Mouse (Mus musculus) liver, embryonic 14.5 days (tissue): Measurements from ENCODE around the gene Gkn2. TPM values are rescaled to one million over a fixed set of nuclear protein-coding genes. Genes with fewer than 3 reads are reported as not detected.
A peak's percentile ranks its signal among the peaks of the same experiment; 100 is the strongest.

Experiments used
- ATAC-seq: fragments of 200-750 bp; cut with Nextera tagmentation; 2 replicates; pipeline ENCODE4 v1.8.0; 2017; ENCODE audit warnings: moderate number of reproducible peaks, mild to moderate bottlenecking, moderate library complexity; ENCODE audit not compliant: insufficient read depth
- DNase-seq, 3 experiments: peaks; one replicate each; pipeline ENCODE4 v3.0.0-alpha.2; 2012 to 2013; ENCODE audit warnings: low read depth in 3 of 3, low spot score in 3 of 3
- H3K27ac ChIP-seq: fragments of 300-500 bp; sonication (generic); 2 replicates; pipeline ENCODE4 v1.5.1; 2014; ENCODE audit warnings: moderate library complexity, mild to moderate bottlenecking, control low read depth, inconsistent platforms
- H3K27me3 ChIP-seq: fragments of 300-500 bp; sonication (generic); 2 replicates; pipeline ENCODE4 v1.6.1; 2014; ENCODE audit warnings: mild to moderate bottlenecking, low read length, moderate library complexity; ENCODE audit not compliant: control insufficient read depth, insufficient read depth
- H3K36me3 ChIP-seq: fragments of 300-500 bp; sonication (generic); replicated peaks from 2 replicates; pipeline ENCODE4 v1.6.1; 2014; ENCODE audit warnings: low read depth; ENCODE audit not compliant: control insufficient read depth, insufficient read depth
- H3K4me1 ChIP-seq, 2 experiments: fragments of 200-500 bp in 1 of 2; fragments of 300-500 bp in 1 of 2; sonication (generic) in 1 of 2; replicated peaks; 2 replicates each; pipeline ENCODE4 v1.6.1; 2012 to 2014; ENCODE audit warnings: antibody characterized with exemption in 1 of 2, inconsistent platforms in 1 of 2, low read length in 1 of 2; ENCODE audit not compliant: control insufficient read depth in 2 of 2, insufficient read depth in 2 of 2
- H3K4me2 ChIP-seq: fragments of 300-500 bp; sonication (generic); 2 replicates; pipeline ENCODE4 v1.6.1; 2014; ENCODE audit warnings: low read depth, mild to moderate bottlenecking, control low read depth, moderate library complexity
- H3K4me3 ChIP-seq, 2 experiments: fragments of 200-500 bp in 1 of 2; fragments of 300-500 bp in 1 of 2; sonication (generic) in 1 of 2; 2 replicates each; pipeline ENCODE4 v1.5.1; 2012 to 2014; ENCODE audit warnings: low read depth in 2 of 2, low read length in 2 of 2, mild to moderate bottlenecking in 2 of 2, control low read depth in 1 of 2, inconsistent platforms in 1 of 2, moderate library complexity in 1 of 2; ENCODE audit not compliant: insufficient read depth in 1 of 2
- H3K9ac ChIP-seq: fragments of 300-500 bp; sonication (generic); replicated peaks from 2 replicates; pipeline ENCODE4 v1.6.1; 2014; ENCODE audit warnings: mild to moderate bottlenecking, control low read depth, moderate library complexity
- H3K9me3 ChIP-seq: fragments of 300-500 bp; sonication (generic); 2 replicates; pipeline ENCODE4 v1.6.1; 2016; ENCODE audit warnings: low read length, mixed read lengths; ENCODE audit not compliant: control insufficient read depth
- CTCF ChIP-seq: IDR thresholded peaks from 2 replicates; pipeline ENCODE4 v1.5.1; 2016; ENCODE audit warnings: antibody characterized with exemption, low read depth, control low read depth
- EP300 ChIP-seq: IDR thresholded peaks from 2 replicates; pipeline ENCODE4 v1.6.1; 2016; ENCODE audit warnings: antibody characterized with exemption, low read depth
- WGBS: fragments of 180-500 bp; shearing (Covaris S2); extraction: QIAGEN DNeasy Blood & Tissue Kit; methylation state at CpG from one replicate; pipeline ENCODE4 v1.1.7; 2014; ENCODE audit not compliant: insufficient replicate concordance; 5-methylcytosine and 5-hydroxymethylcytosine counted together
- polyA plus RNA-seq, 2 experiments: library from polyadenylated mRNA; depleted of rRNA in 1 of 2; stranded (reverse) in 1 of 2; unstranded in 1 of 2; fragments of >200 nt; fragmentation: Nextera tagmentation in 1 of 2; extraction: Ambion mirVana in 1 of 2; gene quantifications; 2 replicates each; pipeline versions ENCODE4 v1.2.1 to v1.2.3; 2012 to 2014

Gkn2 gene
- polyA plus RNA-seq, 2 experiments: not detected

DNA sequence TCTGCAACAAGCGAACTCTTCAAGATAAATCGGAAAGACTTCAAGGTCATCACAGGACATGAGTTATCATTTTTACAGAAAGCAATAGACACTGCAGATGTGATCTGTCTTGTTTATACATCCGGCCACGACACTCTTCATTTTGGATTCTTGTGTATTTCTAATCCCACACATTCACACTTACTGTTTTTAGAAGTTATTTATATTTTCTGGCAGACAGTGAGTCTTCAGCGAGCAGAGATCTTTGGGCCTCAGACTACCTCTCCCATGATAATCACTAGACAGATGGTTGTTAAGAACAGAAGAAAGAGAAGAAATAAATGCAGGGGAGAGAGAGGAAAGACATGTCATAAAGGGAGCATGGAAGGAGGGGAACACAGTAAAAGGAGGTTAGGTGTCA, 3.9 kb upstream of the Gkn2 start:
- Histone ChIP-seq H3K4me2 (no peak overlapping the region), H3K9me3 (no peaks in the 10 kb centered on the region), H3K27me3 (no peaks in the 10 kb centered on the region), H3K36me3 (no peaks in the 10 kb centered on the region), H3K27ac (no peak overlapping the region), H3K9ac (no peak overlapping the region), H3K4me1 (no peaks in the 10 kb centered on the region), H3K4me3 (no peak overlapping the region)
- whole genome bisulfite sequencing: 59% methylated on average over 5 of the region's 5 CpGs
- TF ChIP-seq CTCF (no peak), EP300 (no peak)
- DNase-seq (no peak), ATAC-seq (no peak)

GRCm38 (mm10) chr6:87383926-87384691, 11.0 kb downstream of the Gkn2 start:
- ATAC-seq: no peak
- no peak for TF ChIP-seq EP300
- TF ChIP-seq CTCF: no peak

GRCm38 (mm10) chr6:87384761-87385160, 11.6 kb downstream of the Gkn2 start:
- no peak overlapping the region for H3K4me3 ChIP-seq
- no peaks in the 10 kb centered on the region for H3K27me3 ChIP-seq
- TF ChIP-seq EP300 (no peak), CTCF (no peak)
- DNase-seq: no peak
- H3K36me3 ChIP-seq: no peaks in the 10 kb centered on the region
- H3K9me3 ChIP-seq: no peaks in the 10 kb centered on the region
- 42% methylated on average over 6 of the region's 6 CpGs for WGBS
- no peak for ATAC-seq
- H3K4me2 ChIP-seq: no peak overlapping the region
- no peak overlapping the region for H3K9ac ChIP-seq
- H3K4me1 ChIP-seq: peaks cover 0 to 13% of the 10 kb centered on the region in 2 experiments; a peak in 2 of 4 replicates
- H3K27ac ChIP-seq: no peak overlapping the region

More at GRCm38 (mm10) chr6:87383926-87384691, 11.0 kb downstream of the Gkn2 start:
- Histone ChIP-seq H3K4me2 (peak overlapping the region; percentile 13; the same call in 1 of the 2 replicates), H3K27ac (no peak overlapping the region), H3K4me1 (peaks cover 0 to 8% of the 10 kb centered on the region in 2 experiments; a peak in 2 of 4 replicates), H3K4me3 (no peak overlapping the region), H3K9ac (no peak overlapping the region), H3K9me3 (no peaks in the 10 kb centered on the region), H3K27me3 (no peaks in the 10 kb centered on the region), H3K36me3 (no peaks in the 10 kb centered on the region)
- 11% methylated on average over 24 of the region's 24 CpGs for WGBS
- no peak for DNase-seq

GRCm38 (mm10) chr6:87386203-87386602, 13.0 kb downstream of the Gkn2 start:
- Histone ChIP-seq H3K27ac (no peak overlapping the region), H3K27me3 (no peaks in the 10 kb centered on the region), H3K9me3 (no peaks in the 10 kb centered on the region), H3K4me3 (no peak overlapping the region), H3K4me2 (no peak overlapping the region), H3K9ac (no peak overlapping the region), H3K36me3 (no peaks in the 10 kb centered on the region), H3K4me1 (peaks cover 0 to 15% of the 10 kb centered on the region in 2 experiments; a peak in 2 of 4 replicates)
- ATAC-seq (no peak), DNase-seq (peak in 2 of 3 experiments; percentile 22 to 45)
- WGBS: 6% methylated on average over 7 of the region's 7 CpGs
- TF ChIP-seq EP300 (no peak), CTCF (peak; percentile 81)

- no peak overlapping the region for H3K27ac ChIP-seq
- WGBS: 71% methylated on average over 10 of the region's 10 CpGs
- ATAC-seq (no peak), DNase-seq (no peak)
- H3K4me3 ChIP-seq: no peak overlapping the region
- no peak overlapping the region for H3K4me2 ChIP-seq
- peaks cover 0 to 15% of the 10 kb centered on the region in 2 experiments; a peak in 2 of 4 replicates for H3K4me1 ChIP-seq
- no peaks in the 10 kb centered on the region for H3K36me3 ChIP-seq
- TF ChIP-seq CTCF: no peak
- no peak for TF ChIP-seq EP300
- H3K9ac ChIP-seq: no peak overlapping the region
- no peaks in the 10 kb centered on the region for H3K9me3 ChIP-seq
- no peaks in the 10 kb centered on the region for H3K27me3 ChIP-seq
Observed at GRCm38 (mm10) chr6:87386681-87387080, 13.5 kb downstream of the Gkn2 start.
